Mouse (Mus musculus) hindbrain, embryonic 16.5 days (tissue): Measurements from ENCODE around the gene Pik3cd. TPM values are rescaled to one million over a fixed set of nuclear protein-coding genes. Genes with fewer than 3 reads are reported as not detected.

Source experiments
- ATAC-seq: fragments of 200-750 bp; cut with Nextera tagmentation; 2 replicates; pipeline ENCODE4 v1.8.0; 2017; ENCODE audit warnings: moderate TSS enrichment, moderate library complexity
- H3K27ac ChIP-seq: fragments of 300-500 bp; sonication (generic); 2 replicates; pipeline ENCODE4 v1.5.1; 2014; ENCODE audit warnings: low read depth, mild to moderate bottlenecking, control low read depth, low read length, moderate library complexity
- H3K27me3 ChIP-seq: fragments of 300-500 bp; sonication (generic); replicated peaks from 2 replicates; pipeline ENCODE4 v1.6.1; 2014; ENCODE audit warnings: low read length; ENCODE audit not compliant: control insufficient read depth, insufficient read depth
- H3K36me3 ChIP-seq: fragments of 300-500 bp; sonication (generic); 2 replicates; pipeline ENCODE4 v1.6.1; 2014; ENCODE audit warnings: mild to moderate bottlenecking, low read length, moderate library complexity, mixed read lengths; ENCODE audit not compliant: control insufficient read depth, insufficient read depth
- H3K4me1 ChIP-seq: fragments of 300-500 bp; sonication (generic); 2 replicates; pipeline ENCODE4 v1.6.1; 2014; ENCODE audit warnings: low read depth, low read length; ENCODE audit not compliant: control insufficient read depth, insufficient read depth
- H3K4me2 ChIP-seq: fragments of 300-500 bp; sonication (generic); 2 replicates; pipeline ENCODE4 v1.6.1; 2014; ENCODE audit warnings: mild to moderate bottlenecking, low read length, control low read depth, moderate library complexity
- H3K4me3 ChIP-seq: fragments of 300-500 bp; sonication (generic); 2 replicates; pipeline ENCODE4 v1.5.1; 2014; ENCODE audit warnings: mild to moderate bottlenecking, low read length, control low read depth, moderate library complexity
- H3K9ac ChIP-seq: fragments of 300-500 bp; sonication (generic); 2 replicates; pipeline ENCODE4 v1.6.1; 2014; ENCODE audit warnings: low read depth, mild to moderate bottlenecking, control low read depth, low read length, moderate library complexity
- H3K9me3 ChIP-seq: fragments of 300-500 bp; sonication (generic); 2 replicates; pipeline ENCODE4 v1.6.1; 2014; ENCODE audit warnings: mild to moderate bottlenecking, low read length, moderate library complexity; ENCODE audit not compliant: control insufficient read depth
- WGBS: fragments of 180-500 bp; shearing (Covaris S2); extraction: QIAGEN DNeasy Blood & Tissue Kit; methylation state at CpG from one replicate; pipeline ENCODE4 v1.1.7; 2014; 5-methylcytosine and 5-hydroxymethylcytosine counted together
- microRNA-seq: library from miRNA; unstranded; fragments of <30 nt; microRNA quantifications from one replicate; pipeline ENCODE4, GENCODE M21; 2017
- polyA plus RNA-seq: library from polyadenylated mRNA; unstranded; fragments of >200 nt; fragmentation: Nextera tagmentation; extraction: Ambion mirVana; gene quantifications from 2 replicates; pipeline ENCODE4 v1.2.1, GENCODE M21; 2015

Gene Pik3cd
- polyA plus RNA-seq, 1 experiment from 2014 or later: 13.1 TPM

GRCm38 (mm10) chr4:149603860-149604259 is 98.5 kb downstream of the Pik3cd start:
- H3K9ac ChIP-seq: no peak overlapping the region
- ATAC-seq: no peak
- H3K4me1 ChIP-seq: peaks cover 32% of the 10 kb centered on the region
- 67% methylated on average over 1 of the region's 1 CpGs for WGBS
- no peak overlapping the region for H3K27ac ChIP-seq
- H3K4me3 ChIP-seq: no peak overlapping the region
- no peaks in the 10 kb centered on the region for H3K9me3 ChIP-seq
- H3K27me3 ChIP-seq: no peaks in the 10 kb centered on the region
- no peaks in the 10 kb centered on the region for H3K36me3 ChIP-seq
- H3K4me2 ChIP-seq: no peak overlapping the region

- no peaks in the 10 kb centered on the region for H3K36me3 ChIP-seq
- no peak overlapping the region for H3K27ac ChIP-seq
- no peak overlapping the region for H3K9ac ChIP-seq
- no peak for ATAC-seq
- H3K4me2 ChIP-seq: no peak overlapping the region
- no peaks in the 10 kb centered on the region for H3K9me3 ChIP-seq
- H3K4me3 ChIP-seq: no peak overlapping the region
- WGBS: 38% methylated on average over 7 of the region's 7 CpGs
- peaks cover 25% of the 10 kb centered on the region for H3K4me1 ChIP-seq
- no peaks in the 10 kb centered on the region for H3K27me3 ChIP-seq
These were observed 100.1 kb downstream of the Pik3cd start for GRCm38 (mm10) chr4:149602236-149602635.

GRCm38 (mm10) chr4:149601484-149601883 is 100.9 kb downstream of the Pik3cd start:
- H3K4me2 ChIP-seq: no peak overlapping the region
- peaks cover 17% of the 10 kb centered on the region for H3K4me1 ChIP-seq
- no peak for ATAC-seq
- H3K36me3 ChIP-seq: no peaks in the 10 kb centered on the region
- H3K9me3 ChIP-seq: no peaks in the 10 kb centered on the region
- H3K9ac ChIP-seq: no peak overlapping the region
- no peak overlapping the region for H3K4me3 ChIP-seq
- H3K27ac ChIP-seq: no peak overlapping the region
- 32% methylated on average over 4 of the region's 4 CpGs for WGBS
- H3K27me3 ChIP-seq: no peaks in the 10 kb centered on the region

GRCm38 (mm10) chr4:149600130-149600529 is 102.2 kb downstream of the Pik3cd start:
- Histone ChIP-seq H3K4me2 (no peak overlapping the region), H3K9me3 (no peaks in the 10 kb centered on the region), H3K27me3 (no peaks in the 10 kb centered on the region), H3K4me3 (no peak overlapping the region), H3K4me1 (peaks cover 11% of the 10 kb centered on the region), H3K9ac (no peak overlapping the region), H3K36me3 (no peaks in the 10 kb centered on the region), H3K27ac (no peak overlapping the region)
- ATAC-seq: no peak
- 92% methylated on average over 4 of the region's 4 CpGs for WGBS

- 86% methylated on average over 6 of the region's 6 CpGs for WGBS
- H3K4me2 ChIP-seq: no peak overlapping the region
- H3K9ac ChIP-seq: no peak overlapping the region
- H3K9me3 ChIP-seq: no peaks in the 10 kb centered on the region
- no peaks in the 10 kb centered on the region for H3K36me3 ChIP-seq
- no peak overlapping the region for H3K4me3 ChIP-seq
- no peaks in the 10 kb centered on the region for H3K27me3 ChIP-seq
- no peak overlapping the region for H3K27ac ChIP-seq
- peaks cover 11% of the 10 kb centered on the region for H3K4me1 ChIP-seq
- ATAC-seq: no peak
These were observed 102.8 kb downstream of the Pik3cd start for GRCm38 (mm10) chr4:149599549-149599948.

Small RNA genes within 50 kb of the gene (microRNA-seq; reads per million reads assigned to microRNA genes)
- gene Mir7023: not detected

Other genes starting within 250 kb of the Pik3cd start
- gene Rbp7, start 247.6 kb downstream of the Pik3cd start, polyA plus RNA-seq: not detected in 2 replicates
- 0.45 TPM in 1 of 2 replicates, not detected in the other for gene Tmem274, start 225.2 kb downstream of the Pik3cd start, polyA plus RNA-seq
- gene Nmnat1, start 217.4 kb downstream of the Pik3cd start, polyA plus RNA-seq: 7.7 and 9.1 TPM in 2 replicates
- 42.2 TPM in 2 replicates for gene Lzic, start 217.3 kb downstream of the Pik3cd start, polyA plus RNA-seq
- 98.6 and 106 TPM in 2 replicates for gene Ctnnbip1, start 184.3 kb downstream of the Pik3cd start, polyA plus RNA-seq
- gene Clstn1, start 116.1 kb downstream of the Pik3cd start, polyA plus RNA-seq: 60.4 and 66.6 TPM in 2 replicates
- gene Tmem201, start 35.5 kb upstream of the Pik3cd start, polyA plus RNA-seq: 43.9 and 49.7 TPM in 2 replicates
- 33.2 and 37.2 TPM in 2 replicates for gene Slc25a33, start 71.7 kb upstream of the Pik3cd start, polyA plus RNA-seq